Mouse (Mus musculus): ENCODE measurements around the gene Ube2r2.

DNA sequence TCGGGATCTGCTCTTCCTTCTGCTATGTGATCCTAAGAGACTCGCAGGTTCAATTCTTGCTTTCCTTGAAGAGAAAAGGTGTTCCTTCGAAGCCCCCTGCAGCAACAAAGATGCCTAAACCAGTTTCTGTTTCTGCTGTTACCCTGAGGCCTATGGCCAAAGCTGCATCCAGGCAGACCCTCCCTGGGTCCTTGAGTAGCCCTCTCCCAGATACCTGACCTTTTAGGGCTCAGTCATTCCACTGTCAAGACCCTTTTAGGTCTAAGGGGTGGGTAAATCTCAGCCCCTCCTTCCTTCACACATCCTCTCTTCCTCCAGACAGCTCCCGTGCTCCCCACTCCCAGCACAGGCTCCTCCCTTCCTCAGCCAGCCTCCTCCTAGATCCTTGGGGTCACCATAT lies 46.4 kb upstream of the Ube2r2 start:
- TF ChIP-seq POLR2A (IDR thresholded peaks at IDR 0.05; ENCODE audit: extremely low read depth, insufficient read depth, low read length) (no peak), CTCF (IDR thresholded peaks at IDR 0.05; ENCODE audit: low read depth, low read length) (no peak)

Data from liver, adult 2 months (tissue).